Comparison of ENCODE assay signal across 24 mouse cellular contexts in genomic region chr13:116740825-116741224, GRCm38 (mm10).
"Had no signal": no experiment of that assay in that cellular context is flagged by ENCODE, and none has a peak within 500 bp of the region (broad histone marks: within the 10 kb centered on the region; RNA-seq: fewer than 3 reads in every experiment).

No protein-coding gene starts in this region.

- H3K36me3 ChIP-seq: kidney, embryonic 15.5 days; limb, embryonic 10.5 days; limb, embryonic 13.5 days; liver, embryonic 12.5 days; liver, embryonic 15.5 days; lung, embryonic 15.5 days; midbrain, embryonic 10.5 days; midbrain, embryonic 15.5 days; neural tube, embryonic 12.5 days; neural tube, embryonic 15.5 days had no signal

- H3K4me3 ChIP-seq: kidney, embryonic 15.5 days; limb, embryonic 10.5 days; limb, embryonic 13.5 days; liver, embryonic 12.5 days; liver, embryonic 15.5 days; lung, embryonic 15.5 days; megakaryocyte, embryonic 14.5 days; midbrain, embryonic 10.5 days; midbrain, embryonic 15.5 days; neural tube, embryonic 12.5 days; neural tube, embryonic 15.5 days had no signal

- H3K27ac ChIP-seq: kidney, embryonic 15.5 days; limb, embryonic 10.5 days; limb, embryonic 13.5 days; liver, embryonic 12.5 days; liver, embryonic 15.5 days; lung, embryonic 15.5 days; midbrain, embryonic 10.5 days; midbrain, embryonic 15.5 days; neural tube, embryonic 12.5 days; neural tube, embryonic 15.5 days had no signal

- H3K4me1 ChIP-seq: kidney, embryonic 15.5 days; limb, embryonic 10.5 days; limb, embryonic 13.5 days; liver, embryonic 12.5 days; liver, embryonic 15.5 days; lung, embryonic 15.5 days; megakaryocyte, embryonic 14.5 days; midbrain, embryonic 10.5 days; midbrain, embryonic 15.5 days; neural tube, embryonic 12.5 days; neural tube, embryonic 15.5 days had no signal

- ATAC-seq: liver, embryonic 12.5 days; midbrain, embryonic 15.5 days had no signal

- H3K27me3 ChIP-seq: kidney, embryonic 15.5 days; limb, embryonic 13.5 days; liver, embryonic 12.5 days; liver, embryonic 15.5 days; lung, embryonic 15.5 days; megakaryocyte, embryonic 14.5 days; midbrain, embryonic 15.5 days; neural tube, embryonic 12.5 days; neural tube, embryonic 15.5 days had no signal

- H3K9ac ChIP-seq: kidney, embryonic 15.5 days; limb, embryonic 13.5 days; liver, embryonic 12.5 days; liver, embryonic 15.5 days; lung, embryonic 15.5 days; midbrain, embryonic 15.5 days; neural tube, embryonic 12.5 days; neural tube, embryonic 15.5 days had no signal

- H3K9me3 ChIP-seq: kidney, embryonic 15.5 days; limb, embryonic 10.5 days; limb, embryonic 13.5 days; liver, embryonic 12.5 days; liver, embryonic 15.5 days; lung, embryonic 15.5 days; megakaryocyte, embryonic 14.5 days; midbrain, embryonic 10.5 days; midbrain, embryonic 15.5 days; neural tube, embryonic 12.5 days; neural tube, embryonic 15.5 days had no signal

- DNase-seq: kidney, adult 11 months; kidney, adult 8-10 months; kidney, postnatal 10 days; kidney, postnatal 4 days; liver; lung, adult 18-20 months; lung, postnatal 10 days; lung, postnatal 36 days; right cerebral cortex, adult 18-20 months; right cerebral cortex, postnatal 25 days; thymus, adult 2 months; thymus, postnatal 14 days; thymus, postnatal 4 days had no signal

- H3K4me2 ChIP-seq: kidney, embryonic 15.5 days; limb, embryonic 13.5 days; liver, embryonic 12.5 days; liver, embryonic 15.5 days; lung, embryonic 15.5 days; midbrain, embryonic 15.5 days; neural tube, embryonic 12.5 days; neural tube, embryonic 15.5 days had no signal
